Mouse (Mus musculus): Measurements from ENCODE around the gene Mknk2.

DNA sequence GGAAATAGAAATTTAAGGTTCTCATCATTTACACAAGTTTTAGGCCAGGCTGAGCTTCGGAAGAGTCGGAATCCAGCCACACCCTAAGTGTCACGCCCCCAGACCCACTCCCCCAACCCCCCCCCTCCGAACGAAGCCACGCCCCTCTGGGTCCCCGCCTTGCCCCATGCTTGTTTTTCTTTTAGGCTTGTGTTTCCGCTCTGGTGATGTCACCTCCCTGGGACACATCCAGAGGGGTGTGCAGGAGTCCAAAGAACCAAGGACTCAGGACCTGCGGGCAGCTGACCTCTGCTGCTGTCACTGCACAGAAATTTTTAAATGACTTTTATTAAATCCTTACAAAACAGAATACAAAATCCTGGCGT is 12.9 kb downstream of the Mknk2 start:
- TF ChIP-seq EP300 (IDR thresholded peaks at IDR 0.05; ENCODE audit: low read depth in 1 of 2, low read length in 2 of 2) (no peak), POLR2A (IDR thresholded peaks at IDR 0.05; ENCODE audit: control insufficient read depth in 1 of 2, insufficient read depth in 1 of 2, low read depth in 1 of 2, low read length in 2 of 2, poor library complexity in 1 of 2) (no peak)

All from MEL (cell line).